Mouse (Mus musculus): Measurements from ENCODE around the gene Eva1c. TPM values are rescaled to one million over a fixed set of nuclear protein-coding genes. Genes with fewer than 3 reads are reported as not detected.

The Eva1c gene
- polyA plus RNA-seq, 1 experiment from 2014 or later, result 0.25 TPM

GRCm38 (mm10) chr16:90901364-90901763 is 74.8 kb downstream of the Eva1c start:
- no peaks in the 10 kb centered on the region for H3K36me3 ChIP-seq (ENCODE audit: control insufficient read depth, insufficient read depth, low read length)
- no peak for ATAC-seq (replicated peaks; ENCODE audit: low FRiP score)
- 61% methylated on average over 4 of the region's 4 CpGs for WGBS

GRCm38 (mm10) chr16:90903300-90903699 is 76.8 kb downstream of the Eva1c start:
- no peak overlapping the region for H3K27ac ChIP-seq (ENCODE audit: low read depth, low read length)
- H3K4me3 ChIP-seq (ENCODE audit: low read depth, low read length), result no peak overlapping the region
- H3K9ac ChIP-seq (ENCODE audit: low read depth, low read length), result no peak overlapping the region
- 31% methylated on average over 5 of the region's 5 CpGs for WGBS
- no peak for DNase-seq (ENCODE audit: low spot score)
- no peak for ATAC-seq (replicated peaks; ENCODE audit: low FRiP score)
- no peaks in the 10 kb centered on the region for H3K36me3 ChIP-seq (ENCODE audit: control insufficient read depth, insufficient read depth, low read length)
- no peaks in the 10 kb centered on the region for H3K27me3 ChIP-seq (replicated peaks; ENCODE audit: control insufficient read depth, insufficient read depth, low read length)
- H3K4me2 ChIP-seq, result no peak overlapping the region
- H3K4me1 ChIP-seq (replicated peaks; ENCODE audit: control insufficient read depth, insufficient read depth, low read length), result no peaks in the 10 kb centered on the region
- H3K9me3 ChIP-seq (ENCODE audit: control insufficient read depth, low read length), result no peaks in the 10 kb centered on the region

More at GRCm38 (mm10) chr16:90901364-90901763, 74.8 kb downstream of the Eva1c start:
- DNase-seq (ENCODE audit: low spot score), result no peak
- Histone ChIP-seq H3K9ac (ENCODE audit: low read depth, low read length) (no peak overlapping the region), H3K4me3 (ENCODE audit: low read depth, low read length) (no peak overlapping the region), H3K27me3 (replicated peaks; ENCODE audit: control insufficient read depth, insufficient read depth, low read length) (no peaks in the 10 kb centered on the region), H3K4me2 (no peak overlapping the region), H3K27ac (ENCODE audit: low read depth, low read length) (no peak overlapping the region), H3K4me1 (replicated peaks; ENCODE audit: control insufficient read depth, insufficient read depth, low read length) (no peaks in the 10 kb centered on the region), H3K9me3 (ENCODE audit: control insufficient read depth, low read length) (no peaks in the 10 kb centered on the region)

- Histone ChIP-seq H3K4me1 (replicated peaks; ENCODE audit: control insufficient read depth, insufficient read depth, low read length) (no peaks in the 10 kb centered on the region), H3K9me3 (ENCODE audit: control insufficient read depth, low read length) (no peaks in the 10 kb centered on the region), H3K4me2 (no peak overlapping the region), H3K27me3 (replicated peaks; ENCODE audit: control insufficient read depth, insufficient read depth, low read length) (0 out of 2 replicates have a peak, but pooled peaks cover 3% of the 10 kb centered on the region), H3K9ac (ENCODE audit: low read depth, low read length) (no peak overlapping the region), H3K36me3 (ENCODE audit: control insufficient read depth, insufficient read depth, low read length) (no peaks in the 10 kb centered on the region), H3K27ac (ENCODE audit: low read depth, low read length) (no peak overlapping the region), H3K4me3 (ENCODE audit: low read depth, low read length) (no peak overlapping the region)
- WGBS, result 59% methylated on average over 7 of the region's 7 CpGs
- no peak for DNase-seq (ENCODE audit: low spot score)
- ATAC-seq (replicated peaks; ENCODE audit: low FRiP score), result no peak
Measured at GRCm38 (mm10) chr16:90907250-90907649, 80.7 kb downstream of the Eva1c start.

GRCm38 (mm10) chr16:90910855-90911533 is 84.5 kb downstream of the Eva1c start:
- no peaks in the 10 kb centered on the region for H3K9me3 ChIP-seq (ENCODE audit: control insufficient read depth, low read length)
- no peaks in the 10 kb centered on the region for H3K4me1 ChIP-seq (replicated peaks; ENCODE audit: control insufficient read depth, insufficient read depth, low read length)
- WGBS, result 61% methylated on average over 17 of the region's 17 CpGs
- no peak overlapping the region for H3K4me2 ChIP-seq
- H3K9ac ChIP-seq (ENCODE audit: low read depth, low read length), result no peak overlapping the region
- no peaks in the 10 kb centered on the region for H3K36me3 ChIP-seq (ENCODE audit: control insufficient read depth, insufficient read depth, low read length)
- no peak for DNase-seq (ENCODE audit: low spot score)
- no peak overlapping the region for H3K27ac ChIP-seq (ENCODE audit: low read depth, low read length)
- 0 out of 2 replicates have a peak, but pooled peaks cover 3% of the 10 kb centered on the region for H3K27me3 ChIP-seq (replicated peaks; ENCODE audit: control insufficient read depth, insufficient read depth, low read length)
- ATAC-seq (replicated peaks; ENCODE audit: low FRiP score), result no peak
- H3K4me3 ChIP-seq (ENCODE audit: low read depth, low read length), result no peak overlapping the region

GRCm38 (mm10) chr16:90911766-90912165 is 85.2 kb downstream of the Eva1c start:
- ATAC-seq (replicated peaks; ENCODE audit: low FRiP score) (no peak), DNase-seq (ENCODE audit: low spot score) (no peak)
- 89% methylated on average over 13 of the region's 13 CpGs for WGBS
- Histone ChIP-seq H3K4me3 (ENCODE audit: low read depth, low read length) (no peak overlapping the region), H3K4me2 (no peak overlapping the region), H3K9ac (ENCODE audit: low read depth, low read length) (no peak overlapping the region), H3K36me3 (ENCODE audit: control insufficient read depth, insufficient read depth, low read length) (no peaks in the 10 kb centered on the region), H3K27me3 (replicated peaks; ENCODE audit: control insufficient read depth, insufficient read depth, low read length) (peaks cover 3% of the 10 kb centered on the region; the same call in 1 of the 2 replicates), H3K4me1 (replicated peaks; ENCODE audit: control insufficient read depth, insufficient read depth, low read length) (no peaks in the 10 kb centered on the region), H3K9me3 (ENCODE audit: control insufficient read depth, low read length) (no peaks in the 10 kb centered on the region), H3K27ac (ENCODE audit: low read depth, low read length) (no peak overlapping the region)

GRCm38 (mm10) chr16:90916040-90916481 is 89.5 kb downstream of the Eva1c start:
- Histone ChIP-seq H3K4me2 (no peak overlapping the region), H3K27me3 (replicated peaks; ENCODE audit: control insufficient read depth, insufficient read depth, low read length) (no peaks in the 10 kb centered on the region; the same call in 1 of the 2 replicates), H3K4me3 (ENCODE audit: low read depth, low read length) (no peak overlapping the region), H3K9me3 (ENCODE audit: control insufficient read depth, low read length) (no peaks in the 10 kb centered on the region), H3K4me1 (replicated peaks; ENCODE audit: control insufficient read depth, insufficient read depth, low read length) (no peaks in the 10 kb centered on the region), H3K27ac (ENCODE audit: low read depth, low read length) (no peak overlapping the region), H3K9ac (ENCODE audit: low read depth, low read length) (no peak overlapping the region), H3K36me3 (ENCODE audit: control insufficient read depth, insufficient read depth, low read length) (no peaks in the 10 kb centered on the region)
- WGBS, result 29% methylated on average over 12 of the region's 12 CpGs
- ATAC-seq (replicated peaks; ENCODE audit: low FRiP score) (no peak), DNase-seq (ENCODE audit: low spot score) (no peak)

- Histone ChIP-seq H3K9ac (ENCODE audit: low read depth, low read length) (no peak overlapping the region), H3K36me3 (ENCODE audit: control insufficient read depth, insufficient read depth, low read length) (no peaks in the 10 kb centered on the region), H3K27ac (ENCODE audit: low read depth, low read length) (no peak overlapping the region), H3K27me3 (replicated peaks; ENCODE audit: control insufficient read depth, insufficient read depth, low read length) (no peaks in the 10 kb centered on the region; the same call in 1 of the 2 replicates), H3K4me2 (no peak overlapping the region), H3K9me3 (ENCODE audit: control insufficient read depth, low read length) (no peaks in the 10 kb centered on the region), H3K4me1 (replicated peaks; ENCODE audit: control insufficient read depth, insufficient read depth, low read length) (no peaks in the 10 kb centered on the region), H3K4me3 (ENCODE audit: low read depth, low read length) (no peak overlapping the region)
- DNase-seq (ENCODE audit: low spot score) (no peak), ATAC-seq (replicated peaks; ENCODE audit: low FRiP score) (no peak)
- 79% methylated on average over 8 of the region's 8 CpGs for WGBS
Measured at GRCm38 (mm10) chr16:90917156-90917555, 90.6 kb downstream of the Eva1c start.

- H3K27ac ChIP-seq (ENCODE audit: low read depth, low read length), result no peak overlapping the region
- no peak overlapping the region for H3K4me3 ChIP-seq (ENCODE audit: low read depth, low read length)
- H3K36me3 ChIP-seq (ENCODE audit: control insufficient read depth, insufficient read depth, low read length), result 0 out of 2 replicates have a peak, but pooled peaks cover 3% of the 10 kb centered on the region
- 39% methylated on average over 10 of the region's 10 CpGs for WGBS
- H3K9ac ChIP-seq (ENCODE audit: low read depth, low read length), result no peak overlapping the region
- H3K9me3 ChIP-seq (ENCODE audit: control insufficient read depth, low read length), result no peaks in the 10 kb centered on the region
- no peak overlapping the region for H3K4me2 ChIP-seq
- H3K4me1 ChIP-seq (replicated peaks; ENCODE audit: control insufficient read depth, insufficient read depth, low read length), result no peaks in the 10 kb centered on the region
- H3K27me3 ChIP-seq (replicated peaks; ENCODE audit: control insufficient read depth, insufficient read depth, low read length), result no peaks in the 10 kb centered on the region
- ATAC-seq (replicated peaks; ENCODE audit: low FRiP score) (no peak), DNase-seq (ENCODE audit: low spot score) (no peak)
Measured at GRCm38 (mm10) chr16:90921471-90922159, 95.1 kb downstream of the Eva1c start.

Data from liver, embryonic 11.5 days (tissue).